Mouse (Mus musculus): Measurements from ENCODE around the gene Paqr4.

The Paqr4 gene

DNA sequence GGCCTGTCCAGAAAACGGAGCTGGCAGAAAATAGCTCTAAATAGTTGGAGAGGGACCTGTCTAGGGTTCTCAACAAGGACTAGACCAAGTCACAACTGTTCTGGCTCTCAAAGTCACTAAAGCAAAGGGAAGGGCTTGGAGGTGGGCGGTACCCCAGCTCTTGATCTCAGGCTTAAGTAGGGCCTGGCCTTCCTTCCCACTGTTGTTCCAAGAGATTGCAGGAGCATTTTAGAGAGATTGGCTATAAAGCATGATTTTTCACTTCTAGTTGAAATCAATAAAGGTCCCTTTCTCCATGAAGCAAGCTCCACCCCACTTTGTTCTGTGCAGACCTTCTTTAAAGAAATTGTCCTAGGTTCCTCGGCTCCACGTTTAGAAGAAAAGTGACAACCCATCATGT, 15.2 kb downstream of the Paqr4 start:
- no peak for DNase-seq

GRCm38 (mm10) chr17:23722376-23723125, 18.1 kb downstream of the Paqr4 start, which contains the start of gene 1520401A03Rik:
1520401A03Rik (minus strand) TSS chr17:23722783.
- DNase-seq: no peak

DNA sequence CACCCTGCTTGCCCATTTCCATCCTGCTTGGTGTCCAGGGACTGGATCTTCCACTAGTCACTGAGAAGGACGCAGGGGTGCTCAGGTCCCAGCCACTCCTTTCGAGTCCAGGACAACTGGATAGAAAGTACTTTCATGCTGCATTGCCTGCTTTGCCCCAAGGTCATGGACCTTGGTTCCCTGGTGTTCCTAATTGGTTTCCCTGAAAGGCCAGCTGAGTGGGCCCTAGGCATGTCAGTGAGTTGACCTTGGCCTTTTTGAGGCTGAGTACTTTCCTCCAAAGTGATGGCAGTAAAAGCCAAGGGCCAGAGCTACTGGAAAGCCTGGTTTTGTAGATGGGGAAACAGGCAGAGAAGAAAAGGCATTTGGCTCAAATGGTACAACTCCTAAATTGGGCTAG, 18.8 kb downstream of the Paqr4 start:
- no peak for DNase-seq

DNA sequence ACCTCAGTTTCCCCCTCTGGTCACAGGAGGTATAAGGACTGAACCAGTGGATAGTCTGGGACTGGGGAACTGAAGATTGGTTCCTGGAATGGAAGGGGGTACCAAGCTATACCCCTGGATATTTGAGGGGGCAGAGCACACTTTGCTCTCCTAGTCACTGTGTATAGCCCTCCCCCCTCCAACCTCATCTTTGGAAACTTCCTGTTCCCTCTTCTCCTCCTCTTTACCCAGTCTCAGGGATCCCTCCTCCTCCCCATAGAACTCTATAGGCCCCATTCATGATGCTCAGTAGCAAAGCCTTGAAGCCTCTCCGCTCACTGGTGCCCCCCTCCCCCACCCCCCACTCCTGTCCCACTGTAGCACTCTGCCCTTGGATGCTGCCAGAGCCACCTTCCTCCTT, 21.2 kb downstream of the Paqr4 start:
- DNase-seq: no peak

GRCm38 (mm10) chr17:23717003-23717402, 23.7 kb downstream of the Paqr4 start:
- no peak for DNase-seq

DNA sequence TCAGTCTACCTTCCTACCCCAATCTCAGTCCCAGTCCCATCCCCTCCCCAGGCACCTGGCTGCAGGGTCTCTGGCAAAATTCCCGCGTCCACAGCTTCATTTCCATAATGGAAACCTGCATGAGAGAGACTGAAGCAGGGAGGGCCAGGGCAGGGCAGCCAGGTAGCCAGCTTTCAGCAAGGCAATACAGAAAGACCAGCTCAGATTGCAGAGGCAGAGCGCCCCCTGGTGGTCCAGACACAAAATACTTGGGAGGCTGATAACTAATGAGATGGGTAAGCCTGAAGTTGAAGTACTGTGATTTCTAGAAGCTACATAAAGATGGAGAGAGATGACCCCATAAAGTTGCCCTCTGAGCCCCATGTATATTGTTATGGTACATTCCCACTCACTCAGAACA, 34.5 kb downstream of the Paqr4 start:
- peak; percentile 81 for DNase-seq

DNA sequence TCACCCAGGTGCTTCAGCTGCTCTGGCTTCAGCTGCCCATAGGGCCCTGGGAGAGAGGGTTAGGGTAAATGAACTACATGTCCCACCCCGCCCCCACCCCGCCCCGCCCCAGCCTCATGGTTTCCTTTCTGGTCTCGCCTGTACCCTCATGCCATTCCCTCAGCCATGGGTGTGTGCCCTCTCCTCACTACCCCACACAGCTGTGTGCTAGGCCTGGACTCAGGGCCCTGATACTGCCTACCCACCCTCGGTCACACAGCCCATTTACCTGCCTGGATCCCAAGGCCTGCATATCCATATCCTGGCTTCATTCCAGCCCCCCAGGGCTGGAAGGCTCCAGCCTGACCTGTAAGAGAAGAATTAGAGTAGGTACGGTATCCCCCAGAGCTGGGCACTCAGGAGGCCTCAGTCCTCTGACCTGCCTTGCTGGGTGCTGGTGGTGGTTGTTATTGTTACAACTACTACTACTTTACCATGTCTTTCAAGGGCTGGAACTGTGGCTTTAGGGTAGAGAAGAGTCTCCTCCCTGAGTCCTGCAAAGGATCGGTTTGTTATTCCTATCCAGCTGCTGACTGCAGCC, 35.1 kb downstream of the Paqr4 start:
- DNase-seq: no peak

DNA sequence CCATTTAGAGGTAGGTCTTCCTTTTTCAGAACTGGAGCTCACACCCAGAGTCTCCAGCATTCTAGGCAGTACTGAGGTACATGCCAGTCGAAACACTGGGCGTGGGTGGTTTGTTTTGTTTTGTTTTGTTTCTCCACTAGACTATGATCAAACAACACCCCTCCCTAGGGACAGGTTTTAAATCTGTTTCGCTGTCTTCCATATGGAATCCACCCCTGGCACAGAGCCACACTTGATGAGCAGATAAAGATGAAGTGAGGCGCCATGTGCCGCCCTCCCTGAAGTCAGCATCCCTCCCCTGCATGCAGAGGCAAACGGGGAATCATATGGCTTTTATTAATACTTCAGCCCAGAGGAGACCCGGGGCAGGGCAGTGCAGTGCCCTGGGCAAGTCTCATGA, 35.9 kb downstream of the Paqr4 start:
- no peak for DNase-seq

- no peak for DNase-seq
These were observed 37.4 kb downstream of the Paqr4 start for GRCm38 (mm10) chr17:23703301-23703700.

DNA sequence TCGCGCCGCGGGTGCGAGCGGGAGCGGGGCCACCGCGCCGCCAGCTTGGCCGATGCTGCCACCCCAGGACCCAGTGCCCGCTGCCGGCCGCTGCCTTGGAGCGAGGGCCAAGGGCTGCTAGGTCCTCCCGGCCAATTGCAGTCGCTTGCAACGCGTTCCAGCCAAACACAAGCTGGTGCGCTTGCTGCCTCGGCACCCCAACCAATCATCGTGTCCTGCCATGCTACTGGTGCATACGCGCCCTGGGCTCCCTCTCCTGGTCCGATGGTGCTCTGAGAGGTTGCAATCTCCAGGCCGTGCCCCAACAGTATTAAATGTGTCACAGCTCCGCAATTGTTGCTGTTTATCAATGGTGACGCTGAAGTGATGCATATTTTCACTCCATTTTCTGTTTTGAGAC, 40.6 kb downstream of the Paqr4 start:
- DNase-seq: peak; percentile 97

DNA sequence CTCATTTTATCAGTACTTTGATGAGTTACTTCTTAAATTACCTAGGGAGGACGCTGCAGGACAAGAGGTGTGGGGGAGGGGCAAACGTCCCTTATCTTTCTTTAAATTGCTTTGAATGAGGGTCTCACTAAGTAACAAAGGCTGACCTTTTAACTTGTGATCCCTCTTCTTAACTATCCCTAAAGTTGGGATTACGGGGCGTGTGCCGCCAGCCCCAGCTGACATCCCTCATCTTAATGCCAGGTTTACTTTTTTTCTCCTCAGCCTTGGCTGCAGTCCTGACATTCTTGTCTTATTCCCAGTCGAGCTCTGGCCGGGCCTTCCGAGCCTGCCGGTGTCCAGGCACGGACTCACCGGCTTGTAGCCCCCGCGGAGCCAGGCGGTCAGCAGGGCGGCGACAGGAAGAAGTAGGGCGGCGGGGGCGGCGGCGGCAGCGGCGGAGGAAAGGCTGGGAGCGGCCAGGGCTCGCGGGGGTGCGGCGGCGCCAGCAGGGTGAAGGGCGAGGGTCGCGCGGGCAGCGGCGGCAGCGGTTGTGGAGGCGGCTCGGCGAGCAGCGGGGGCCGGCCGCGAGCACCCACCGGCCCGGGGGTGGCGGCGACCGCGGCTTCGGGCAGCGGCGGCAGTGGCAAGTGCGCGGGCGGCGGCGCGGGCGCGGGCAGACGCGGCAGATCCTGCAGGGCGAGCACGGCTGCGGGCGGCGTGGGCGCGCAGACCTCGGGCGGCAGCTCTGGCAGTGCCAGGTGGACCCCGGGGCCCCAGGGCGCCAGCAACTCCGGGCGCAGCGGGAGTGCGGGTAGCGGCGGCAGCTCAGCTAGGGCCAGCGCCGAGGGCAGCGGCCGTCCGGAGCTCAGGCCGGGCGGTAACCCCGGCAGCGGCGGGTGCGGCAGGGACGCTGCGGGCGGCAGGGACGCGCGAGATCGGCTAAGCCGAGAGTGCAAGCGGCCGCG, 41.3 kb downstream of the Paqr4 start:
- DNase-seq: peak; percentile 57

DNA sequence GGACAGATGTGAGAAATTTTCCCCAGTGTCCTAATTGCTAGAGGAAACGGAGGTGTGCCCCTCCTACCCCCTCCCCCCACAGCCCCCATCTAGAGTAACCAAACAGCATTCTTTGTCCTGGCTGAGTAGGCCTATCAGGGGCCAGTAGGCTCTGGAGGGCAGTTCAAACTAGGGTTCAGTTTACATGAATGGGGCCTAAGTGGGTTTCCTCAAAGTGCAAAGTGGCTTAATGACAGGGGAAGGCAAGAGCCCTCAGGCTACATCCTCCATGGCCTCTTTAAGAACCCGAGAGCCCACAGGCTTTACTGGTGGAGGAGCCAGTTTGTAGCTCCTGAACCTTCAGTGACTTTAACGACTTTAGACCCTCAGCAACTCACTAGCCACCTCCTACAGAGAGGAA, 44.9 kb downstream of the Paqr4 start:
- DNase-seq: no peak

DNA sequence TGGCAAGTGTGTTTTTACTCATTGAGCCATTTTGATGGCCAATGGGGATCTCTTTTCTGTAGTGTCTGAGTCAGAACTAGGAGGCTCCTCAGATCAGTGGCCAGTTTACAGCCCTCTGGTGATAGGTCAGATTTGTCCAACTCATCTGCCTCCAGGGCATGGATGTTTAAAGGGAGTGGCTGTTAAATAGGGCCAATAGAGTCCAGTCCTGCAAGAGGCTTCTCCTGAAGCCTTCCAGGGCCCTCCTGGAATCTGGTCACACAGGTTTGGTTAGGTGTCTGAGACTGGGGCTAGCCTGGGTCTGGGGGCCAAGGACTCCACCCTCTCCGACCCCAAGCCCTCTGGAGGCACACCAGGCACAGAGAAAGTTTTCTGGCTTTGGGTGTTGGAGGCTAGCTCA, 46.2 kb downstream of the Paqr4 start:
- DNase-seq: no peak

Data from lung, postnatal 36 days (tissue).